Mouse (Mus musculus): Measurements from ENCODE around the gene Rpl27a. TPM values are rescaled to one million over a fixed set of nuclear protein-coding genes. Genes with fewer than 3 reads are reported as not detected.

The Rpl27a gene
- polyA plus RNA-seq, 1 experiment from 2014 or later: 156 TPM

GRCm38 (mm10) chr7:109519936-109520335 is 989 bp downstream of the Rpl27a start:
- H3K27ac ChIP-seq (replicated peaks; ENCODE audit: low read depth, low read length): peak overlapping the region; percentile 92; the same call in 1 of the 2 replicates
- DNase-seq (ENCODE audit: low spot score) (no peak), ATAC-seq (ENCODE audit: insufficient number of reproducible peaks, low FRiP score, low TSS enrichment, low read depth) (no peak)
- no peaks in the 10 kb centered on the region for H3K9me3 ChIP-seq (ENCODE audit: control insufficient read depth, low read length)
- no peaks in the 10 kb centered on the region for H3K27me3 ChIP-seq (ENCODE audit: control insufficient read depth, insufficient read depth, low read length)
- peaks cover 18% of the 10 kb centered on the region for H3K36me3 ChIP-seq (ENCODE audit: control insufficient read depth, insufficient read depth, low read length)
- H3K4me2 ChIP-seq (ENCODE audit: low read depth, severe bottlenecking): peak overlapping the region; percentile 87
- 0 out of 2 replicates have a peak, but pooled peaks cover 7% of the 10 kb centered on the region for H3K4me1 ChIP-seq (ENCODE audit: control insufficient read depth, insufficient read depth, low read length)
- H3K9ac ChIP-seq (ENCODE audit: low read length): peak overlapping the region; percentile 90
- H3K4me3 ChIP-seq (ENCODE audit: low read depth, low read length): peak overlapping the region; percentile 66
- 4% methylated on average over 10 of the region's 10 CpGs for WGBS

GRCm38 (mm10) chr7:109522084-109522483 is 3.1 kb downstream of the Rpl27a start:
- Histone ChIP-seq H3K4me1 (ENCODE audit: control insufficient read depth, insufficient read depth, low read length) (0 out of 2 replicates have a peak, but pooled peaks cover 7% of the 10 kb centered on the region), H3K4me2 (ENCODE audit: low read depth, severe bottlenecking) (no peak overlapping the region), H3K27me3 (ENCODE audit: control insufficient read depth, insufficient read depth, low read length) (no peaks in the 10 kb centered on the region), H3K36me3 (ENCODE audit: control insufficient read depth, insufficient read depth, low read length) (peaks cover 22% of the 10 kb centered on the region), H3K4me3 (ENCODE audit: low read depth, low read length) (no peak overlapping the region), H3K9me3 (ENCODE audit: control insufficient read depth, low read length) (no peaks in the 10 kb centered on the region), H3K27ac (replicated peaks; ENCODE audit: low read depth, low read length) (no peak overlapping the region), H3K9ac (ENCODE audit: low read length) (no peak overlapping the region)
- DNase-seq (ENCODE audit: low spot score) (no peak), ATAC-seq (ENCODE audit: insufficient number of reproducible peaks, low FRiP score, low TSS enrichment, low read depth) (no peak)
- WGBS: 83% methylated on average over 5 of the region's 5 CpGs

- Histone ChIP-seq H3K27me3 (ENCODE audit: control insufficient read depth, insufficient read depth, low read length) (no peaks in the 10 kb centered on the region), H3K4me1 (ENCODE audit: control insufficient read depth, insufficient read depth, low read length) (0 out of 2 replicates have a peak, but pooled peaks cover 7% of the 10 kb centered on the region), H3K36me3 (ENCODE audit: control insufficient read depth, insufficient read depth, low read length) (peaks cover 22% of the 10 kb centered on the region), H3K9ac (ENCODE audit: low read length) (no peak overlapping the region), H3K9me3 (ENCODE audit: control insufficient read depth, low read length) (no peaks in the 10 kb centered on the region), H3K4me2 (ENCODE audit: low read depth, severe bottlenecking) (no peak overlapping the region), H3K4me3 (ENCODE audit: low read depth, low read length) (no peak overlapping the region), H3K27ac (replicated peaks; ENCODE audit: low read depth, low read length) (no peak overlapping the region)
- WGBS: 65% methylated on average over 2 of the region's 2 CpGs
- ATAC-seq (ENCODE audit: insufficient number of reproducible peaks, low FRiP score, low TSS enrichment, low read depth) (no peak), DNase-seq (ENCODE audit: low spot score) (no peak)
Observed at GRCm38 (mm10) chr7:109523304-109523703, 4.4 kb downstream of the Rpl27a start.

GRCm38 (mm10) chr7:109523741-109524441 is 4.9 kb downstream of the Rpl27a start:
- Histone ChIP-seq H3K9me3 (ENCODE audit: control insufficient read depth, low read length) (no peaks in the 10 kb centered on the region), H3K36me3 (ENCODE audit: control insufficient read depth, insufficient read depth, low read length) (peaks cover 22% of the 10 kb centered on the region), H3K27me3 (ENCODE audit: control insufficient read depth, insufficient read depth, low read length) (no peaks in the 10 kb centered on the region), H3K9ac (ENCODE audit: low read length) (no peak overlapping the region), H3K4me2 (ENCODE audit: low read depth, severe bottlenecking) (no peak overlapping the region), H3K4me1 (ENCODE audit: control insufficient read depth, insufficient read depth, low read length) (0 out of 2 replicates have a peak, but pooled peaks cover 7% of the 10 kb centered on the region), H3K27ac (replicated peaks; ENCODE audit: low read depth, low read length) (no peak overlapping the region), H3K4me3 (ENCODE audit: low read depth, low read length) (no peak overlapping the region)
- ATAC-seq (ENCODE audit: insufficient number of reproducible peaks, low FRiP score, low TSS enrichment, low read depth) (no peak), DNase-seq (ENCODE audit: low spot score) (no peak)
- WGBS: 47% methylated on average over 6 of the region's 6 CpGs

GRCm38 (mm10) chr7:109524442-109524744 is 5.4 kb downstream of the Rpl27a start:
- H3K36me3 ChIP-seq (ENCODE audit: control insufficient read depth, insufficient read depth, low read length): peaks cover 22% of the 10 kb centered on the region

GRCm38 (mm10) chr7:109524763-109525162 is 5.8 kb downstream of the Rpl27a start:
- 88% methylated on average over 3 of the region's 3 CpGs for whole genome bisulfite sequencing
- no peak for DNase-seq (ENCODE audit: low spot score)
- no peak for ATAC-seq (ENCODE audit: insufficient number of reproducible peaks, low FRiP score, low TSS enrichment, low read depth)

More at GRCm38 (mm10) chr7:109524442-109524744, 5.4 kb downstream of the Rpl27a start:
- Histone ChIP-seq H3K27me3 (ENCODE audit: control insufficient read depth, insufficient read depth, low read length) (no peaks in the 10 kb centered on the region), H3K9ac (ENCODE audit: low read length) (no peak overlapping the region), H3K4me3 (ENCODE audit: low read depth, low read length) (no peak overlapping the region), H3K4me1 (ENCODE audit: control insufficient read depth, insufficient read depth, low read length) (0 out of 2 replicates have a peak, but pooled peaks cover 7% of the 10 kb centered on the region), H3K9me3 (ENCODE audit: control insufficient read depth, low read length) (no peaks in the 10 kb centered on the region), H3K27ac (replicated peaks; ENCODE audit: low read depth, low read length) (no peak overlapping the region), H3K4me2 (ENCODE audit: low read depth, severe bottlenecking) (no peak overlapping the region)
- no peak for ATAC-seq (ENCODE audit: insufficient number of reproducible peaks, low FRiP score, low TSS enrichment, low read depth)
- DNase-seq (ENCODE audit: low spot score): no peak

GRCm38 (mm10) chr7:109525740-109526663 is 7.1 kb downstream of the Rpl27a start:
- Histone ChIP-seq H3K27me3 (ENCODE audit: control insufficient read depth, insufficient read depth, low read length) (no peaks in the 10 kb centered on the region), H3K4me2 (ENCODE audit: low read depth, severe bottlenecking) (no peak overlapping the region), H3K36me3 (ENCODE audit: control insufficient read depth, insufficient read depth, low read length) (peaks cover 26% of the 10 kb centered on the region), H3K9ac (ENCODE audit: low read length) (no peak overlapping the region), H3K4me1 (ENCODE audit: control insufficient read depth, insufficient read depth, low read length) (0 out of 2 replicates have a peak, but pooled peaks cover 3% of the 10 kb centered on the region), H3K9me3 (ENCODE audit: control insufficient read depth, low read length) (no peaks in the 10 kb centered on the region), H3K27ac (replicated peaks; ENCODE audit: low read depth, low read length) (no peak overlapping the region), H3K4me3 (ENCODE audit: low read depth, low read length) (no peak overlapping the region)
- ATAC-seq (ENCODE audit: insufficient number of reproducible peaks, low FRiP score, low TSS enrichment, low read depth): no peak
- no peak for DNase-seq (ENCODE audit: low spot score)
- WGBS: 68% methylated on average over 16 of the region's 16 CpGs

More at GRCm38 (mm10) chr7:109524763-109525162, 5.8 kb downstream of the Rpl27a start:
- H3K4me1 ChIP-seq (ENCODE audit: control insufficient read depth, insufficient read depth, low read length): 0 out of 2 replicates have a peak, but pooled peaks cover 7% of the 10 kb centered on the region
- H3K4me2 ChIP-seq (ENCODE audit: low read depth, severe bottlenecking): no peak overlapping the region
- no peaks in the 10 kb centered on the region for H3K27me3 ChIP-seq (ENCODE audit: control insufficient read depth, insufficient read depth, low read length)
- no peaks in the 10 kb centered on the region for H3K9me3 ChIP-seq (ENCODE audit: control insufficient read depth, low read length)
- no peak overlapping the region for H3K9ac ChIP-seq (ENCODE audit: low read length)
- peaks cover 22% of the 10 kb centered on the region for H3K36me3 ChIP-seq (ENCODE audit: control insufficient read depth, insufficient read depth, low read length)
- H3K27ac ChIP-seq (replicated peaks; ENCODE audit: low read depth, low read length): no peak overlapping the region
- no peak overlapping the region for H3K4me3 ChIP-seq (ENCODE audit: low read depth, low read length)

GRCm38 (mm10) chr7:109527536-109527935 is 8.6 kb downstream of the Rpl27a start:
- Histone ChIP-seq H3K4me1 (ENCODE audit: control insufficient read depth, insufficient read depth, low read length) (no peaks in the 10 kb centered on the region), H3K9ac (ENCODE audit: low read length) (no peak overlapping the region), H3K36me3 (ENCODE audit: control insufficient read depth, insufficient read depth, low read length) (peaks cover 20% of the 10 kb centered on the region), H3K9me3 (ENCODE audit: control insufficient read depth, low read length) (no peaks in the 10 kb centered on the region), H3K27ac (replicated peaks; ENCODE audit: low read depth, low read length) (no peak overlapping the region), H3K4me3 (ENCODE audit: low read depth, low read length) (no peak overlapping the region), H3K4me2 (ENCODE audit: low read depth, severe bottlenecking) (no peak overlapping the region), H3K27me3 (ENCODE audit: control insufficient read depth, insufficient read depth, low read length) (no peaks in the 10 kb centered on the region)
- DNase-seq (ENCODE audit: low spot score) (no peak), ATAC-seq (ENCODE audit: insufficient number of reproducible peaks, low FRiP score, low TSS enrichment, low read depth) (no peak)
- WGBS: 85% methylated on average over 3 of the region's 3 CpGs

Measured in limb, embryonic 11.5 days (tissue).